Mouse (Mus musculus) spleen, postnatal 36 days (tissue): ENCODE data around the gene Oaz3.

Experiments
- DNase-seq, 2 experiments: peaks; one replicate each; pipeline ENCODE4 v3.0.0; 2022; ENCODE audit warnings: low spot score in 2 of 2, mixed read lengths in 1 of 2

The Oaz3 gene

GRCm38 (mm10) chr3:94456529-94457000 lies 12.8 kb upstream of the Oaz3 start:
- DNase-seq: peak; percentile 61 to 71

- no peak for DNase-seq
Measured at GRCm38 (mm10) chr3:94449377-94449776, 5.7 kb upstream of the Oaz3 start.

- DNase-seq: peak; percentile 93 to 94
Measured at GRCm38 (mm10) chr3:94442951-94443596, 641 bp downstream of the Oaz3 start, which contains the start of gene Mrpl9. TSS of gene Mrpl9 (plus strand) at chr3:94443318.

- no peak for DNase-seq
Measured at GRCm38 (mm10) chr3:94441182-94441581, 2.5 kb downstream of the Oaz3 start.

GRCm38 (mm10) chr3:94436420-94436819 lies 7.3 kb downstream of the Oaz3 start:
- no peak for DNase-seq

- no peak for DNase-seq
Measured at GRCm38 (mm10) chr3:94434305-94434704, 9.4 kb downstream of the Oaz3 start.

- no peak for DNase-seq
Measured at GRCm38 (mm10) chr3:94430980-94431379, 12.7 kb downstream of the Oaz3 start.

- peak; percentile 90 for DNase-seq
Measured at GRCm38 (mm10) chr3:94413031-94413679, 30.6 kb downstream of the Oaz3 start, which contains the start of gene Tdrkh. TSS of gene Tdrkh (plus strand) at chr3:94413273.

- no peak for DNase-seq
Measured at GRCm38 (mm10) chr3:94412530-94412929, 31.2 kb downstream of the Oaz3 start.

- no peak for DNase-seq
Measured at GRCm38 (mm10) chr3:94405561-94405960, 38.2 kb downstream of the Oaz3 start.

- no peak for DNase-seq
Measured at GRCm38 (mm10) chr3:94404366-94405054, 39.2 kb downstream of the Oaz3 start.

- DNase-seq: no peak
Measured at GRCm38 (mm10) chr3:94402451-94402850, 41.3 kb downstream of the Oaz3 start.

GRCm38 (mm10) chr3:94399663-94400310 lies 43.9 kb downstream of the Oaz3 start:
- no peak for DNase-seq

GRCm38 (mm10) chr3:94398943-94399481 lies 44.7 kb downstream of the Oaz3 start:
- DNase-seq: no peak

GRCm38 (mm10) chr3:94398217-94398616 lies 45.5 kb downstream of the Oaz3 start, which contains the start of gene Lingo4:
TSS of gene Lingo4 (plus strand) at chr3:94398517.
- DNase-seq: no peak

- DNase-seq: no peak
Measured at GRCm38 (mm10) chr3:94396851-94397250, 46.9 kb downstream of the Oaz3 start.

- DNase-seq: no peak
Measured at GRCm38 (mm10) chr3:94396336-94396735, 47.4 kb downstream of the Oaz3 start.

- DNase-seq: no peak
Measured at GRCm38 (mm10) chr3:94393049-94393448, 50.7 kb downstream of the Oaz3 start.

GRCm38 (mm10) chr3:94392128-94392527 lies 51.6 kb downstream of the Oaz3 start:
- no peak for DNase-seq

GRCm38 (mm10) chr3:94391001-94391400 lies 52.7 kb downstream of the Oaz3 start:
- no peak for DNase-seq

GRCm38 (mm10) chr3:94389420-94389819 lies 54.3 kb downstream of the Oaz3 start:
- no peak for DNase-seq

- DNase-seq: peak in 1 of 2 experiments; percentile 4
Measured at GRCm38 (mm10) chr3:94388047-94388446, 55.7 kb downstream of the Oaz3 start.
